Mouse (Mus musculus) Patski (cell line): ENCODE data around the gene Cdc37. TPM values are rescaled to one million over a fixed set of nuclear protein-coding genes. Genes with fewer than 3 reads are reported as not detected.

Experiments
- ATAC-seq: fragments of 100-300 bp; one replicate; pipeline ENCODE4 v1.8.0; 2021
- CTCF ChIA-PET: fragments of 350-600 bp; sonication (Branson Sonifier 250); formaldehyde crosslinking; loops from one replicate; lab custom pipeline; 2022; ENCODE audit warnings: inconsistent platforms; lab: Charles Lee
- POLR2A ChIA-PET: fragments of 350-600 bp; sonication (Branson Sonifier 250); formaldehyde crosslinking; loops from one replicate; lab custom pipeline; 2022; ENCODE audit warnings: antibody characterized with exemption, inconsistent platforms; lab: Charles Lee
- DNase-seq: peaks from one replicate; pipeline ENCODE4 v3.0.0-alpha.2; 2011; ENCODE audit warnings: low read depth, low spot score
- H3K27me3 ChIP-seq: fragments of 371-371 bp; one replicate; pipeline ENCODE4 v1.5.1; 2021
- CTCF ChIP-seq: fragments of 100-300 bp; IDR thresholded peaks from one replicate; pipeline ENCODE4 v1.5.1; 2021
- in situ Hi-C: fragments of 300-500 bp; cut with MboI; formaldehyde crosslinking; loops from 3 replicates; pipeline ENCODE4 v1.11.1; 2018; ENCODE audit warnings: low pct_unique_long_range_greater_than_20kb, mixed read lengths
- polyA plus RNA-seq: library from polyadenylated mRNA; unstranded; gene quantifications from one replicate; pipeline ENCODE4 v1.2.3, GENCODE M21; 2021

Gene Cdc37
- polyA plus RNA-seq, 1 experiment from 2014 or later = 312 TPM

- CTCF ChIA-PET = no interaction called here
- ATAC-seq (no peak), DNase-seq (no peak)
- H3K27me3 ChIP-seq = no peaks in the 10 kb centered on the region
- TF ChIP-seq CTCF = no peak
- in situ Hi-C loops = no loop called here
- POLR2A ChIA-PET = no interaction called here
Measured at GRCm38 (mm10) chr9:21102076-21102475, 47.7 kb downstream of the Cdc37 start.

- ATAC-seq = no peak
- POLR2A ChIA-PET = interaction anchor here (0.7 to 1.2 kb wide), 3 partner anchors 16 to 34 kb away, joined by 3 read pairs; no protein-coding TSS in a partner anchor
- CTCF ChIA-PET = no interaction called here
- in situ Hi-C loops = no loop called here
- TF ChIP-seq CTCF = no peak
- no peak for DNase-seq
- H3K27me3 ChIP-seq = no peaks in the 10 kb centered on the region
Measured at GRCm38 (mm10) chr9:21100447-21101161, 49.2 kb downstream of the Cdc37 start.

GRCm38 (mm10) chr9:21097793-21098192, 52.0 kb downstream of the Cdc37 start:
- H3K27me3 ChIP-seq = no peaks in the 10 kb centered on the region
- in situ Hi-C loops = no loop called here
- ChIA-PET CTCF (interaction anchor here (0.9 kb wide), 1 partner anchor 44 kb away, joined by 3 read pairs; no protein-coding TSS in a partner anchor), POLR2A (interaction anchor here (0.5 kb wide), 1 partner anchor 66 kb away, joined by 7 read pairs; no protein-coding TSS in a partner anchor)
- ATAC-seq (peak; percentile 31), DNase-seq (no peak)
- no peak for TF ChIP-seq CTCF

GRCm38 (mm10) chr9:21095958-21096357, 53.8 kb downstream of the Cdc37 start:
- DNase-seq = no peak
- ChIA-PET POLR2A (no interaction called here), CTCF (no interaction called here)
- no peak for ATAC-seq
- in situ Hi-C loops = no loop called here
- no peaks in the 10 kb centered on the region for H3K27me3 ChIP-seq
- no peak for TF ChIP-seq CTCF

- in situ Hi-C loops = no loop called here
- CTCF ChIA-PET = interaction anchor here (1.5 kb wide), 1 partner anchor 20 kb away, joined by 4 read pairs; the partner anchor contains the start of gene Fdx1l
- POLR2A ChIA-PET = no interaction called here
- no peak for DNase-seq
- TF ChIP-seq CTCF = no peak
- no peak for ATAC-seq
- no peaks in the 10 kb centered on the region for H3K27me3 ChIP-seq
Measured at GRCm38 (mm10) chr9:21093423-21093822, 56.4 kb downstream of the Cdc37 start.

GRCm38 (mm10) chr9:21091707-21092320, 58.0 kb downstream of the Cdc37 start, which contains the start of the genes Gm38431 and Raver1:
Gene Gm38431, minus strand, starts transcription at chr9:21091997.
Gene Raver1, minus strand, starts transcription at chr9:21092008.
- CTCF ChIA-PET = interaction anchor here (1.0 to 1.5 kb wide), 3 partner anchors 17 to 45 kb away, joined by 3 to 5 read pairs (median 4); partner anchors contain the start of gene Fdx1l
- no peak for TF ChIP-seq CTCF
- DNase-seq (peak; percentile 80), ATAC-seq (peak; percentile 99)
- no peaks in the 10 kb centered on the region for H3K27me3 ChIP-seq
- POLR2A ChIA-PET = interaction anchor here (1.2 kb wide), 1 partner anchor 39 kb away, joined by 6 read pairs; the partner anchor contains the start of gene Tyk2
- in situ Hi-C loops = no loop called here

GRCm38 (mm10) chr9:21090972-21091706, 58.6 kb downstream of the Cdc37 start:
- ChIA-PET CTCF (interaction anchor here (1.0 kb wide), 1 partner anchor 18 kb away, joined by 3 read pairs; no protein-coding TSS in a partner anchor), POLR2A (interaction anchor here (0.8 to 1.2 kb wide), 2 partner anchors 15 to 40 kb away, joined by 4 to 6 read pairs; partner anchors contain the start of gene Tyk2)
- in situ Hi-C loops = no loop called here
- H3K27me3 ChIP-seq = no peaks in the 10 kb centered on the region
- peak; percentile 18 for ATAC-seq
- no peak for DNase-seq
- TF ChIP-seq CTCF = no peak

GRCm38 (mm10) chr9:21090537-21090936, 59.2 kb downstream of the Cdc37 start:
- ChIA-PET POLR2A (interaction anchor here (0.6 to 0.8 kb wide), 2 partner anchors 13 to 15 kb away, joined by 4 to 6 read pairs; no protein-coding TSS in a partner anchor), CTCF (interaction anchor here (1.0 kb wide), 1 partner anchor 32 kb away, joined by 3 read pairs; no protein-coding TSS in a partner anchor)
- DNase-seq = no peak
- no peaks in the 10 kb centered on the region for H3K27me3 ChIP-seq
- TF ChIP-seq CTCF = no peak
- in situ Hi-C loops = no loop called here
- no peak for ATAC-seq

- in situ Hi-C loops = no loop called here
- no peak for ATAC-seq
- CTCF ChIA-PET = no interaction called here
- H3K27me3 ChIP-seq = no peaks in the 10 kb centered on the region
- no peak for DNase-seq
- POLR2A ChIA-PET = interaction anchor here (1.7 kb wide), 1 partner anchor 10 kb away, joined by 7 read pairs; the partner anchor contains the start of genes Fdx1l and Gm49373
- TF ChIP-seq CTCF = no peak
Measured at GRCm38 (mm10) chr9:21083324-21083723, 66.5 kb downstream of the Cdc37 start.

Other genes with a start within 250 kb of the Cdc37 start
- 54.3 TPM for gene Dnmt1, start 190.1 kb downstream of the Cdc37 start, polyA plus RNA-seq
- 10.9 TPM for gene S1pr2, start 173.2 kb downstream of the Cdc37 start, polyA plus RNA-seq
- gene Mrpl4, start 147.2 kb downstream of the Cdc37 start, polyA plus RNA-seq = 89.1 TPM
- 0.06 TPM for gene Icam1, start 134.0 kb downstream of the Cdc37 start, polyA plus RNA-seq
- 0.99 TPM for gene Icam4, start 120.6 kb downstream of the Cdc37 start, polyA plus RNA-seq
- 1.1 TPM for gene Icam5, start 117.9 kb downstream of the Cdc37 start, polyA plus RNA-seq
- 0.10 TPM for gene Zglp1, start 82.9 kb downstream of the Cdc37 start, polyA plus RNA-seq
- gene Gm49373, start 76.9 kb downstream of the Cdc37 start, polyA plus RNA-seq = 0.15 TPM
- gene Fdx1l, start 76.4 kb downstream of the Cdc37 start, polyA plus RNA-seq = 61.0 TPM
- 1.2 TPM for gene Gm38431, start 58.0 kb downstream of the Cdc37 start, polyA plus RNA-seq
- gene Raver1, start 58.0 kb downstream of the Cdc37 start, polyA plus RNA-seq = 65.4 TPM
- gene Tyk2, start 18.7 kb downstream of the Cdc37 start, polyA plus RNA-seq = 20.3 TPM
- gene Pde4a, start 15.7 kb upstream of the Cdc37 start, polyA plus RNA-seq = 3.0 TPM
- 49.7 TPM for gene Keap1, start 89.4 kb upstream of the Cdc37 start, polyA plus RNA-seq
- gene S1pr5, start 98.5 kb upstream of the Cdc37 start, polyA plus RNA-seq = not detected
- gene Atg4d, start 115.3 kb upstream of the Cdc37 start, polyA plus RNA-seq = 42.7 TPM
- 36.9 TPM for gene Kri1, start 138.0 kb upstream of the Cdc37 start, polyA plus RNA-seq
- gene Cdkn2d, start 141.4 kb upstream of the Cdc37 start, polyA plus RNA-seq = 47.4 TPM
- not detected for gene Ap1m2, start 162.4 kb upstream of the Cdc37 start, polyA plus RNA-seq
- gene Slc44a2, start 170.7 kb upstream of the Cdc37 start, polyA plus RNA-seq = 245 TPM
- gene Ilf3, start 217.9 kb upstream of the Cdc37 start, polyA plus RNA-seq = 110 TPM